ENCODE assay signal across 8 mouse cellular contexts in the genomic region with DNA sequence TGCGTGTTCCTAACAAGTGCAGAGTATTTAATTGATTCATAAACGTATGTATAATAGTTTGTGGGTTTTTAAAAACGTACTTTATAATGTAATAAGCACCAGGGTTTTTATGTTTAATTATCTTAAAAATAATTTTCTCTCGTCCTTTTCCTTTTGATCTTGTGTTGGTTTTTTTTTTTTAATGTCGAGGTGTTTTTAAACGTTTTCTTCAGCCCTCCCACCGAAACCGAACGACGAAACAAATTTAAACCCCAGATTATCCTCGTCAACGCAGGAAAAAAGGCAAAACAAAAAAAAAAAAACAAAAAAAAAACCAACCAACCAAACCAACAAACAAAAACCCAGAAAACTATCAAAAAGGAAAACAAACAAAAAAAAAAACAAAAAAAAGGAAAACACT. TPM values are rescaled to one million over a fixed set of nuclear protein-coding genes. Genes with fewer than 3 reads are reported as not detected.
DNase-seq lines count a peak whose midpoint lies in the region; ATAC-seq and TF ChIP-seq lines count a peak whose summit lies in the region.

No protein-coding gene starts in this region.

- no peak for DNase-seq in heart, postnatal 0 days (ENCODE audit: low spot score)
- DNase-seq in heart, postnatal 4 days = no peak
- DNase-seq in embryonic facial prominence, embryonic 10.5 days (ENCODE audit: low spot score) = no peak
- no peak for DNase-seq in hindbrain, postnatal 0 days (ENCODE audit: low spot score)
- no peak for DNase-seq in cerebellum, postnatal 10 days
- no peak for DNase-seq in frontal cortex, postnatal 10 days (ENCODE audit: low spot score in 2 of 2)
- no peak for DNase-seq in testis, postnatal 10 days (ENCODE audit: low spot score)

- TF ChIP-seq EP300 in heart, postnatal 0 days (IDR thresholded peaks at IDR 0.05; ENCODE audit: low read depth) = no peak

- 0 out of 2 replicates have a peak, but pooled peaks cover 3% of the 10 kb centered on the region for H3K4me1 ChIP-seq in heart, postnatal 0 days (ENCODE audit: control insufficient read depth, insufficient read depth)
- peaks cover 63% of the 10 kb centered on the region for H3K4me1 ChIP-seq in embryonic facial prominence, embryonic 10.5 days
- H3K4me1 ChIP-seq in hindbrain, postnatal 0 days (ENCODE audit: insufficient read depth, low read length) = peaks cover 22% of the 10 kb centered on the region
- peaks cover 56% of the 10 kb centered on the region for H3K4me1 ChIP-seq in midbrain, embryonic 13.5 days (replicated peaks)

- H3K36me3 ChIP-seq in heart, postnatal 0 days (replicated peaks; ENCODE audit: control insufficient read depth, insufficient read depth, low read length) = no peaks in the 10 kb centered on the region; the same call in 1 of the 2 replicates
- H3K36me3 ChIP-seq in embryonic facial prominence, embryonic 10.5 days (replicated peaks) = no peaks in the 10 kb centered on the region
- H3K36me3 ChIP-seq in hindbrain, postnatal 0 days (ENCODE audit: insufficient read depth, low read length) = no peaks in the 10 kb centered on the region
- H3K36me3 ChIP-seq in midbrain, embryonic 13.5 days = no peaks in the 10 kb centered on the region

- WGBS in heart, postnatal 0 days = 15% methylated on average over 12 of the region's 12 CpGs
- WGBS in embryonic facial prominence, embryonic 10.5 days = under 1% methylated on average over 12 of the region's 12 CpGs
- WGBS in hindbrain, postnatal 0 days = 10% methylated on average over 12 of the region's 12 CpGs
- WGBS in midbrain, embryonic 13.5 days = 2% methylated on average over 12 of the region's 12 CpGs

- peak overlapping the region; percentile 59 for H3K4me2 ChIP-seq in heart, postnatal 0 days (ENCODE audit: low read depth, low read length)
- H3K4me2 ChIP-seq in hindbrain, postnatal 0 days (ENCODE audit: low read depth, low read length) = peak overlapping the region; percentile 44
- H3K4me2 ChIP-seq in midbrain, embryonic 13.5 days (replicated peaks) = peak overlapping the region; percentile 49

- H3K27ac ChIP-seq in heart, postnatal 0 days (ENCODE audit: low read depth) = peak overlapping the region; percentile 76
- H3K27ac ChIP-seq in embryonic facial prominence, embryonic 10.5 days (replicated peaks) = no peak overlapping the region
- peak overlapping the region; percentile 79; the same call in 1 of the 2 replicates for H3K27ac ChIP-seq in hindbrain, postnatal 0 days
- H3K27ac ChIP-seq in midbrain, embryonic 13.5 days = peak overlapping the region; percentile 72; the same call in 1 of the 2 replicates

- peak overlapping the region; percentile 36 for H3K4me3 ChIP-seq in heart, postnatal 0 days (ENCODE audit: low read depth, low read length)
- H3K4me3 ChIP-seq in embryonic facial prominence, embryonic 10.5 days = peak overlapping the region; percentile 51; the same call in 1 of the 2 replicates
- H3K4me3 ChIP-seq in hindbrain, postnatal 0 days (ENCODE audit: low read length) = peak overlapping the region; percentile 10; the same call in 1 of the 2 replicates
- peak overlapping the region; percentile 28 for H3K4me3 ChIP-seq in midbrain, embryonic 13.5 days (replicated peaks)

- H3K9ac ChIP-seq in heart, postnatal 0 days (replicated peaks; ENCODE audit: low read depth, low read length) = peak overlapping the region; percentile 33
- H3K9ac ChIP-seq in hindbrain, postnatal 0 days (replicated peaks; ENCODE audit: low read length) = no peak overlapping the region; the same call in 1 of the 2 replicates
- no peak overlapping the region for H3K9ac ChIP-seq in midbrain, embryonic 13.5 days (replicated peaks)

- TF ChIP-seq CTCF in heart, postnatal 0 days (IDR thresholded peaks at IDR 0.05; ENCODE audit: low read depth) = no peak
- no peak for TF ChIP-seq CTCF in hindbrain, postnatal 0 days (IDR thresholded peaks at IDR 0.05; ENCODE audit: low read depth)

- H3K27me3 ChIP-seq in heart, postnatal 0 days (ENCODE audit: control insufficient read depth, insufficient read depth, low read length) = peaks cover 67% of the 10 kb centered on the region
- H3K27me3 ChIP-seq in embryonic facial prominence, embryonic 10.5 days (replicated peaks; ENCODE audit: low read depth, poor library complexity, severe bottlenecking) = peaks cover 98% of the 10 kb centered on the region
- peaks cover 6% of the 10 kb centered on the region for H3K27me3 ChIP-seq in hindbrain, postnatal 0 days (ENCODE audit: insufficient read depth, low read length)
- peaks cover 84% of the 10 kb centered on the region for H3K27me3 ChIP-seq in midbrain, embryonic 13.5 days

- no peak for ATAC-seq in heart, postnatal 0 days (ENCODE audit: insufficient read depth, low read depth)
- no peak for ATAC-seq in hindbrain, postnatal 0 days
- ATAC-seq in midbrain, embryonic 13.5 days = no peak

- no peaks in the 10 kb centered on the region for H3K9me3 ChIP-seq in heart, postnatal 0 days (replicated peaks; ENCODE audit: control insufficient read depth, low read length)
- H3K9me3 ChIP-seq in embryonic facial prominence, embryonic 10.5 days = no peaks in the 10 kb centered on the region
- no peaks in the 10 kb centered on the region for H3K9me3 ChIP-seq in hindbrain, postnatal 0 days (ENCODE audit: low read length)
- no peaks in the 10 kb centered on the region for H3K9me3 ChIP-seq in midbrain, embryonic 13.5 days

RNA-seq across cellular contexts. Expression of a gene that starts 4.7 kb away (rescaled TPM):
- 4.4 and 4.8 TPM in 2 replicates for total RNA-seq in heart, postnatal 0 days (2014; rRNA removed; ENCODE audit: low replicate concordance)
- polyA plus RNA-seq in heart, postnatal 0 days (2015; fragmentation: Nextera tagmentation; extraction: Ambion mirVana) = 8.7 and 9.8 TPM in 2 replicates
- total RNA-seq in heart, postnatal 4 days (2021) = 10 to 100 TPM in 1 of 2 experiments, 1 to 10 TPM in 1; 9.6 to 10.6 TPM
- 4.3 and 5.5 TPM in 2 replicates for polyA plus RNA-seq in embryonic facial prominence, embryonic 10.5 days (2016; fragmentation: Nextera tagmentation; extraction: Ambion mirVana)
- 1.7 and 7.8 TPM in 2 replicates for total RNA-seq in hindbrain, postnatal 0 days (2014; rRNA removed)
- 2.0 and 2.3 TPM in 2 replicates for polyA plus RNA-seq in hindbrain, postnatal 0 days (2015; fragmentation: Nextera tagmentation; extraction: Ambion mirVana)
- 2.1 and 2.4 TPM in 2 replicates for polyA plus RNA-seq in midbrain, embryonic 13.5 days (2015; fragmentation: Nextera tagmentation; extraction: Ambion mirVana)

RNA-seq across cellular contexts. Expression of a gene that starts 16.8 kb away (rescaled TPM):
- 1.0 TPM in 1 of 2 replicates, not detected in the other for total RNA-seq in heart, postnatal 0 days (2014; rRNA removed; ENCODE audit: low replicate concordance)
- polyA plus RNA-seq in heart, postnatal 0 days (2015; fragmentation: Nextera tagmentation; extraction: Ambion mirVana) = 3.0 and 3.1 TPM in 2 replicates
- 1 to 10 TPM; 1.1 to 1.3 TPM for total RNA-seq in heart, postnatal 4 days (2021)
- polyA plus RNA-seq in embryonic facial prominence, embryonic 10.5 days (2016; fragmentation: Nextera tagmentation; extraction: Ambion mirVana) = 1.6 and 3.6 TPM in 2 replicates
- 1.2 TPM in 1 of 2 replicates, not detected in the other for total RNA-seq in hindbrain, postnatal 0 days (2014; rRNA removed)
- 1.1 and 1.7 TPM in 2 replicates for polyA plus RNA-seq in hindbrain, postnatal 0 days (2015; fragmentation: Nextera tagmentation; extraction: Ambion mirVana)
- 1.3 and 1.9 TPM in 2 replicates for polyA plus RNA-seq in midbrain, embryonic 13.5 days (2015; fragmentation: Nextera tagmentation; extraction: Ambion mirVana)

RNA-seq across cellular contexts. Expression of a gene that starts 18.3 kb away (rescaled TPM):
- total RNA-seq in heart, postnatal 0 days (2014; rRNA removed; ENCODE audit: low replicate concordance) = 68.0 and 83.6 TPM in 2 replicates
- 6.2 and 6.9 TPM in 2 replicates for polyA plus RNA-seq in heart, postnatal 0 days (2015; fragmentation: Nextera tagmentation; extraction: Ambion mirVana)
- total RNA-seq in heart, postnatal 4 days (2021) = 10 to 100 TPM; 65.0 to 68.7 TPM
- polyA plus RNA-seq in embryonic facial prominence, embryonic 10.5 days (2016; fragmentation: Nextera tagmentation; extraction: Ambion mirVana) = 30.4 and 30.8 TPM in 2 replicates
- 110 and 129 TPM in 2 replicates for total RNA-seq in hindbrain, postnatal 0 days (2014; rRNA removed)
- polyA plus RNA-seq in hindbrain, postnatal 0 days (2015; fragmentation: Nextera tagmentation; extraction: Ambion mirVana) = 13.8 and 14.9 TPM in 2 replicates
- polyA plus RNA-seq in midbrain, embryonic 13.5 days (2015; fragmentation: Nextera tagmentation; extraction: Ambion mirVana) = 16.8 and 17.3 TPM in 2 replicates

RNA-seq across cellular contexts. Expression of a gene that starts 19.9 kb away (rescaled TPM):
- total RNA-seq in heart, postnatal 0 days (2014; rRNA removed; ENCODE audit: low replicate concordance) = 98.3 and 116 TPM in 2 replicates
- 28.4 and 29.5 TPM in 2 replicates for polyA plus RNA-seq in heart, postnatal 0 days (2015; fragmentation: Nextera tagmentation; extraction: Ambion mirVana)
- total RNA-seq in heart, postnatal 4 days (2021) = 10 to 100 TPM; 47.4 to 48.8 TPM
- polyA plus RNA-seq in embryonic facial prominence, embryonic 10.5 days (2016; fragmentation: Nextera tagmentation; extraction: Ambion mirVana) = 69.1 and 71.2 TPM in 2 replicates
- total RNA-seq in hindbrain, postnatal 0 days (2014; rRNA removed) = 69.5 and 93.3 TPM in 2 replicates
- 71.2 and 79.2 TPM in 2 replicates for polyA plus RNA-seq in hindbrain, postnatal 0 days (2015; fragmentation: Nextera tagmentation; extraction: Ambion mirVana)
- 50.1 and 55.7 TPM in 2 replicates for polyA plus RNA-seq in midbrain, embryonic 13.5 days (2015; fragmentation: Nextera tagmentation; extraction: Ambion mirVana)

RNA-seq across cellular contexts. Expression of a gene that starts 43.3 kb away (rescaled TPM):
- total RNA-seq in heart, postnatal 0 days (2014; rRNA removed; ENCODE audit: low replicate concordance) = 17.0 and 23.2 TPM in 2 replicates
- polyA plus RNA-seq in heart, postnatal 0 days (2015; fragmentation: Nextera tagmentation; extraction: Ambion mirVana) = 33.3 and 38.3 TPM in 2 replicates
- 10 to 100 TPM; 33.3 to 35.5 TPM for total RNA-seq in heart, postnatal 4 days (2021)
- polyA plus RNA-seq in embryonic facial prominence, embryonic 10.5 days (2016; fragmentation: Nextera tagmentation; extraction: Ambion mirVana) = 140 and 148 TPM in 2 replicates
- total RNA-seq in hindbrain, postnatal 0 days (2014; rRNA removed) = 12.5 and 13.3 TPM in 2 replicates
- polyA plus RNA-seq in hindbrain, postnatal 0 days (2015; fragmentation: Nextera tagmentation; extraction: Ambion mirVana) = 20.9 TPM in 2 replicates
- 20.0 and 26.3 TPM in 2 replicates for polyA plus RNA-seq in midbrain, embryonic 13.5 days (2015; fragmentation: Nextera tagmentation; extraction: Ambion mirVana)
